Mouse (Mus musculus) kidney, adult 9 months (tissue): Measurements from ENCODE around the gene Rabepk.
A peak's percentile ranks its signal among the peaks of the same experiment; 100 is the strongest.
"Not testable (repeated sequence)": the region's sequence is repeated elsewhere in the genome, so short reads cannot be mapped to it uniquely, and the experiment has no call there.

ENCODE experiments used
- DNase-seq: peaks from one replicate; pipeline ENCODE4 v3.0.0; 2022

Rabepk gene

DNA sequence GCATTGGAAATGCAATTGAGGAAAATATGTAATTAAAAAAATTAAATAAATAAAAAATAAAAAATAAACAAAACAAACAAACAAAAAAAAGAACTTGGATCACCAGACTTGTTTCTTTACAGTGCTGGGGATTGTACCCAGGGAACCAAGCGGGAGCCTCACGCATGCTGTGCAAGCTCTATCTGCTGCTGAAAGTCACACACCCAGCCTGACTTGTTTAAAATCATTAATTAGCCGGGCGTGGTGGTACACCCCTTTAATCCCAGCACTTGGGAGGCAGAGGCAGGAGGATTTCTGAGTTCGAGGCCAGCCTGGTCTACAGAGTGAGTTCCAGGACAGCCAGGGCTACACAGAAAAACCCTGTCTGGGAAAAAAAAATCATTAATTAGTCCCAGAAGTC, 38.4 kb downstream of the Rabepk start:
- DNase-seq = not testable (repeated sequence)

DNA sequence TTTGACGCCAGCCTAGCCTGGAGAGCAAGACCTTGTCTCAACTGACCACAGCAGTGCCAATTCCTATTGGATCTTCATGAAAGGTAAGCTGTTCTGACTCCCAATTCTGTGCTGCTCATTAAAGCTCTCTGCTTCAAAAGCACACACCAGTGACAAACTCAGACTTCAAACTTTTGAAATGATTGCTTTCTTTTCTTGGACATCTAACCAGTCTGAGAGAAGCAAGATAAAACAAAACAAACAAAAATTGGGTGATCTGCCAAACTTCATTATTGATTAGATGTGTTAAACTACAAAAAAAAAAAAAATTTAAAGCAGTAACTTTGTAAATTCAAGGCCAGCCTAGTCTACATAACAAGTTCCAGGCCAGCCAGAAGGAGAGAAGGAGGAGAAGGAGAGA, 42.4 kb downstream of the Rabepk start:
- DNase-seq = no peak

DNA sequence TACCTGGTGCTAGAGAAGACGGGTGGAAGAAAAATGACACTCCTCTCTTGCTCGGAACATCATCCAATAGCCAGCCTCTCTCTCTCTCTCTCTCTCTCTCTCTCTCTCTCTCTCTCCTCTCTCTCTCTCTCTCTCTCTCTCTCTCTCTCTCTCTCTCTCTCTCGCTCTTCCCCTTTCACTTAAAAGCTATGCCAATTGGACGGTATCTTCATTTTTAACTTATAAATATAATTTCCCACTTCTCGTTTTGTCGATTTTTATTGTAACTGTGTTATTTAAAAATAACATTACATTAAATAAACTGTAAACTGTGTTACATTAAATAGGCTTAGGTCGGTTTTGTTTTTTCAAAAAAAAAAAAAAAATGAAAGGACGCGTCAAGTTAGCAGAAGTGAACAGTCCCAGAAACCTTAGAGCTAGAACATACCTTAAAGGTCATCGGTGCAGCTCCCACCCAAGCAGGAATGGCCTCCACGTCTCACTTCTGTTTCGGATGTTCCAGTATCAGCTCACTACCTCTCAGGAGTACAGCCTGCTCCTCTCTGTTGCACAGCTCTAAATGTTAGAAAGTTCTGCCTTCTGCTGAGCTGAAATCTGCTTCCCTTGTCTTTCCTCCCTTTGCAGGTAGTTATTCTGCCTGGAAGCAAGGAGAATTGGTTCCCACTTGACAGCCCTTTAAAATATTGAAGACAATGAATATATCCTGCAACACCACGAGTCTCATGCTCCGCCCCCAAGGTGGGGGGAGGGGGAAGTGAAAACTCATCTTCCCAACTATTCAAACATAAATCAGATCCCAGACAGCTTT, 45.0 kb downstream of the Rabepk start, which contains the start of gene Gapvd1:
Gene Gapvd1, minus strand, starts transcription at position 682 of the 808 bp plus-strand sequence.
- peak; percentile 33 for DNase-seq

DNA sequence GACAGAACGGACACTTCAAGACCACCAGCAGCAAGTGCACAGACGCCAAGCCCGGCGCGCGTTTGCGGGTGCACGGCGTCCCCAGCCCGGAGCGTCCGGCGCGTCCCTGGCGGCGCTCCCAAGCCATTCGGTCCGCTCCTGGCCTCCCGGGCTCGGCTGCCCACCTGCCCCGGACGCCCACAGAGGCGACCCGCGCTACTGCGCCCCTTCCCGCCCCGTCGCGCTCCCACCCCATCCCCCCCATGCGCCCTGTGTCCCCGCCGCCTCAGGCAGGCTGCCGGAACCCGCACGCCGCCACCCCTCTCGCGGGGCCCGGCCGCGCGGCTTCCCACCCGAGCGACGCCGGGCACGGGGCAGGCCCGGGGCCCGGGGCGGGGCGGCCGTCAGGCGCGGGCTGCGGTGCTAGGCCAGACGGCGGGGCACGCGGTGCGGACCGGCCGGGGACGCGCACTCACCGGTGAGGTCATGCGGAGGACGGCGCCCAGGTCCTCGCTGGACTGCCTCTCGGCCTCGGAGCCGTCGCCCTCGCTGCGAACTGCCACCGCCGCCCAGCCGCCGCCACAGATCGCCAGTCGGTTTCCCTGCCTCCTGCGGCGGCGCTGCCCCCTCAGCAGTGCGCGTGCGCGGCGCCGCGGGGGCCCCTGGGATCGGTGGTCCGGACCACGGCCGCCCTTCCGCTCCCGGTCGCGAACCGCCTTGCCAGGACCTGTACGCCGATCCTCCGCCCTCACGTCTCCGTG, 45.7 kb downstream of the Rabepk start:
- peak; percentile 85 for DNase-seq

DNA sequence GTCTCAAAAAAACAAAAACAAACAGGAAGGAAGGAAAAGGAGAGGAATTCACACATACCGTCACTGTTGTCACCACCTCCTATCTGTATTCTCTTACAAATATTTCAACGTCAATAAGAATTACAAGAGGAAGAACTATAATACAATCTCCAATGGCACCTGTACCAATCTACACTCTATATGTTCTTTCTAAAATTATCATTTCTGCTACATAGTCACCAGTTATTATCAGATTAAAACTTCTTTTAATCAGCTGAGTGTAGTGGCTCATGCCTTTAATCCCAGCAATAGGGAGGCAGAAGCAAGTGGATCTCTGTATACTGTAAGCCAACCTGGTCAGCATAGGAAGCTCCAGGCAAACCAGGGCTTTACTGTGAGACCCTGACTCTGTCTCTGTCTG, 49.5 kb downstream of the Rabepk start:
- no peak for DNase-seq

DNA sequence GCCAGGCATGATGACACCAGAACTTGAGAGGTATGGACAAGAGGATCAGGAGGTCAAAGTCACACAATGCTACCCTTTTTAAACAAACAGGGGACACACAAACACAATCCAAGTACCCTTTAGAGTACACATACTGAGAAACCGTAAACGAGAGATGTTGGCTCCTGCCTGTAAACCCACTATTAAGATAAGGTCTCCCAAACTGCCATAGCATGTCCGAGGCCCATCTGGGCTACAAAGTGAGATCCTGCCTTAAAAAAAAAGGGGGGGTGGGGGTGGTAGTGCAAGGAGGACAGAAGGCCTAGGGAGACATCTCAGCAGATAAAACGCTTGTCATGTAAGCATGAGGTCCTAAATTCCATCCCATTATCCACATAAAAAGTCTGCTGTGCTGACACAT, 51.2 kb downstream of the Rabepk start:
- DNase-seq = no peak

DNA sequence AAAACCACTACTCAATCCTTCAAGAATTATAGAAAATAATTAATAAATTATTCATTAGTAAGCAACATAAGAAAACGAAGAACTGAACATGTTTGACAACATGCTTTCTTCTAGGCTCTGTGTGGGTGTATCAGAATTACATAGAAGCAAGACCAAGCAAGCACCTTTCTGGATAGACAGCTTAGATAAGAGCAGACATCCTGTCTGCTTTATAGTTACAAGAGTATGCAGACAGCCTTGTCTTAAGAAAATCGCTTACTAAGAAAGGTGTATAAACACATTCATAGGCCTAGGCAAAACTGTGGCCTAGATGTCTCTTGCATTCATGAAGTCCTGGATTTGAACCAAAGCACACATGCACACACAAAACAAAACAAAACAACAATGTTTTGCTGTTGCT, 54.0 kb downstream of the Rabepk start:
- DNase-seq = no peak

GRCm38 (mm10) chr2:34744476-34744875, 55.2 kb downstream of the Rabepk start:
- no peak for DNase-seq

- DNase-seq = no peak
Observed at GRCm38 (mm10) chr2:34742675-34743074, 57.0 kb downstream of the Rabepk start.

GRCm38 (mm10) chr2:34741390-34742159, 58.1 kb downstream of the Rabepk start:
- no peak for DNase-seq

- DNase-seq = no peak
Observed at GRCm38 (mm10) chr2:34739684-34740391, 59.9 kb downstream of the Rabepk start.

DNA sequence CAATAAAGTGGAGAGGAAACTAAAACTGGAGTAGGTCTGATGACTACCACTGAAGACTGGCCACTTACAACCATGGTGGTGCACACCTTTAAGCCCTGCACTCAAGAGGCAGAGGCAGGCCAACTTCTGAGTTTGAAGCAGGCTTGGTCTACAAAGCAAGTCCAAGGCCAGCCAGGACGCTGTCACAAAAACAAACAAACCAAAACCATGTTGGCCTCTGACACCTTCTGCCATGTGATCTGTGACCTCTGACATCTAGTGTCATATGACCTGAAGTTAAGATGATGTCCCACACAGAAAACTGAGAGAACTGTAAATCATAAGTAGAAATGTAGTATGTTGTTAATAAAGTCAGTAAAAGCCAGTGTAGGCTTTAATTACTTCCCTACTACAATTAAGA, 61.8 kb downstream of the Rabepk start:
- no peak for DNase-seq

- no peak for DNase-seq
Observed at GRCm38 (mm10) chr2:34736626-34737025, 63.1 kb downstream of the Rabepk start.
